ENCODE assay signal across 8 mouse cellular contexts in the genomic region with DNA sequence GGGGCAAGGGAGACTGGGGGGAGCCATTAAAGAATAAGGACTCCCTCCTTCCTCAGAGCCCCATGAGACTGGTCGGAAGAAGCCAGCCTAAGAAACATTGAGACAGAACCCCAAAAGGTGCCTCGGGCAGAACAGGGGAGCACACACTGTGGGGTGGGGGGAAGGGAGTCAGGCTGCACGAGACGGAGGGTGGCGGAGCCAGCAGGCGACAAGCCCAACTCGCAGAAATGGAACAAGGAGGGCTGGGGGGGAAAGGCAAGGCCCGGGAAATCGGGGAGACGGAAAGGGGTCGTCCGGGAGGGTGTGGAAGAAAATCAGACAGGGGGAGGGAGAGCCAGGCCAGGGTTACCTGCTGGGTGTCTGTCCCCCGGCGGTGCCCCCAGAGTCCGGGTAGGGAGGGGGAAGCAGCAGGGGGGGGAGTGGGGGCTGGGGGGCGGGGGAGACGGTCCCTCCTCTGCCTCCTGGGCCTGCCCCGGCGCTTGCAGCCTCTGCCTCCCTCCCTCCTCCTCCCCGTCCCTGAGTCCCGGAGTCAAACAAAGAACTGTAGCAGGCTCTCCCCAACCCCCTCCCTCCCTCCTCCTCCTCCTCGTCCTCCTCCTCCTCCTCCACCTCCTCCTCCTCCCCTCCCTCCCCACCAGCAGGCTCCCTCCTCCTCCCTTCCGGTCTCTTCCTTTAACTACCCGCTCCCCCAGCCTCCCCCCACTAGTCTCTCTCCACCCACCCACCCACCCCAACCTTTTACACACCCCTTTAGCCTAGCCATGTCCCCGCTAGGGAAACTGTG. TPM values are rescaled to one million over a fixed set of nuclear protein-coding genes. Genes with fewer than 3 reads are reported as not detected.
DNase-seq lines count a peak whose midpoint lies in the region; ATAC-seq and TF ChIP-seq lines count a peak whose summit lies in the region.

No protein-coding gene starts in this region.

- H3K9me3 ChIP-seq in E14TG2a.4 (ENCODE audit: low read length) = no peaks in the 10 kb centered on the region
- no peaks in the 10 kb centered on the region for H3K9me3 ChIP-seq in heart, embryonic 15.5 days (replicated peaks)
- no peaks in the 10 kb centered on the region for H3K9me3 ChIP-seq in midbrain, embryonic 10.5 days (replicated peaks)

- 0 out of 2 replicates have a peak, but pooled peaks cover 6% of the 10 kb centered on the region for H3K27me3 ChIP-seq in E14TG2a.4 (ENCODE audit: insufficient read depth, low read length)
- H3K27me3 ChIP-seq in heart, embryonic 15.5 days = peaks cover 1% of the 10 kb centered on the region
- peaks cover 9% of the 10 kb centered on the region for H3K27me3 ChIP-seq in midbrain, embryonic 10.5 days (ENCODE audit: low read depth, poor library complexity, severe bottlenecking)
- H3K27me3 ChIP-seq in thymus, adult 2 months (ENCODE audit: control insufficient read depth, insufficient read depth, low read length) = no peaks in the 10 kb centered on the region

- peaks cover 76% of the 10 kb centered on the region for H3K4me1 ChIP-seq in E14TG2a.4 (replicated peaks; ENCODE audit: low read depth, low read length)
- H3K4me1 ChIP-seq in heart, embryonic 15.5 days (replicated peaks) = peaks cover 78% of the 10 kb centered on the region
- peaks cover 99% of the 10 kb centered on the region for H3K4me1 ChIP-seq in midbrain, embryonic 10.5 days
- peaks cover 69% of the 10 kb centered on the region for H3K4me1 ChIP-seq in thymus, adult 2 months (replicated peaks; ENCODE audit: control insufficient read depth, insufficient read depth, low read length)

- DNase-seq in A20 (ENCODE audit: low read depth, low spot score) = peak; percentile 81
- peak; percentile 55 to 70 for DNase-seq in cerebellum, postnatal 36 days
- DNase-seq in kidney, postnatal 14 days = peak; percentile 82
- DNase-seq in midbrain, embryonic 10.5 days (ENCODE audit: low spot score) = peak; percentile 89
- DNase-seq in thymus, adult 2 months = peak; percentile 69
- DNase-seq in frontal cortex, postnatal 25 days (ENCODE audit: low spot score in 2 of 2) = no peak

- peak overlapping the region; percentile 95 for H3K27ac ChIP-seq in heart, embryonic 15.5 days
- H3K27ac ChIP-seq in midbrain, embryonic 10.5 days (replicated peaks) = peak overlapping the region; percentile 99
- peak overlapping the region; percentile 90 for H3K27ac ChIP-seq in thymus, adult 2 months (ENCODE audit: control insufficient read depth, insufficient read depth, low read length)

- peak; percentile 3; the same call in 1 of the 2 replicates for ATAC-seq in heart, embryonic 15.5 days (replicated peaks; ENCODE audit: insufficient number of reproducible peaks, insufficient read depth, low FRiP score, low read depth)

- H3K9ac ChIP-seq in heart, embryonic 15.5 days = peak overlapping the region; percentile 64

- 0% methylated on average over 21 of the region's 25 CpGs for WGBS in heart, embryonic 15.5 days
- 1% methylated on average over 20 of the region's 25 CpGs for WGBS in midbrain, embryonic 10.5 days
- WGBS in thymus, adult 2 months = under 1% methylated on average over 20 of the region's 25 CpGs

- no peak for TF ChIP-seq CTCF in E14TG2a.4 (conservative IDR thresholded peaks at IDR 0.05; ENCODE audit: low read length)
- TF ChIP-seq CTCF in thymus, adult 2 months (IDR thresholded peaks at IDR 0.05; ENCODE audit: borderline replicate concordance, control insufficient read depth, extremely low read depth, insufficient read depth, low read length, poor library complexity) = no peak

- H3K4me2 ChIP-seq in heart, embryonic 15.5 days = peak overlapping the region; percentile 93

- H3K36me3 ChIP-seq in E14TG2a.4 (ENCODE audit: insufficient read depth, low read length) = peaks cover 11% of the 10 kb centered on the region
- H3K36me3 ChIP-seq in heart, embryonic 15.5 days = peaks cover 7% of the 10 kb centered on the region; the same call in 1 of the 2 replicates
- peaks cover 15% of the 10 kb centered on the region for H3K36me3 ChIP-seq in midbrain, embryonic 10.5 days
- no peaks in the 10 kb centered on the region for H3K36me3 ChIP-seq in thymus, adult 2 months (ENCODE audit: control insufficient read depth, insufficient read depth, low read length)

- H3K4me3 ChIP-seq in E14TG2a.4 (replicated peaks; ENCODE audit: low read length) = peak overlapping the region; percentile 88
- H3K4me3 ChIP-seq in heart, embryonic 15.5 days = peak overlapping the region; percentile 61
- peak overlapping the region; percentile 93 for H3K4me3 ChIP-seq in midbrain, embryonic 10.5 days
- H3K4me3 ChIP-seq in thymus, adult 2 months (ENCODE audit: control insufficient read depth, insufficient read depth, low read length) = peak overlapping the region; percentile 89

- no peak for TF ChIP-seq POLR2A in thymus, adult 2 months (IDR thresholded peaks at IDR 0.05; ENCODE audit: control insufficient read depth, extremely low read depth, insufficient read depth, low read length, poor library complexity)

RNA-seq across cellular contexts. Expression of a gene that starts 2.4 kb away (rescaled TPM):
- 18.6 and 19.5 TPM in 2 replicates for polyA plus RNA-seq in heart, embryonic 15.5 days (2015; fragmentation: Nextera tagmentation; extraction: Ambion mirVana)
- polyA plus RNA-seq in midbrain, embryonic 10.5 days (2016; fragmentation: Nextera tagmentation; extraction: Ambion mirVana) = 31.8 and 37.1 TPM in 2 replicates
- polyA plus RNA-seq in thymus, adult 2 months (2012; rRNA removed) = 61.0 and 77.3 TPM in 2 replicates

RNA-seq across cellular contexts. Expression of a gene that starts 17.8 kb away (rescaled TPM):
- polyA plus RNA-seq in heart, embryonic 15.5 days (2015; fragmentation: Nextera tagmentation; extraction: Ambion mirVana) = 37.3 and 40.6 TPM in 2 replicates
- polyA plus RNA-seq in midbrain, embryonic 10.5 days (2016; fragmentation: Nextera tagmentation; extraction: Ambion mirVana) = 16.9 and 21.4 TPM in 2 replicates
- 7.3 and 9.3 TPM in 2 replicates for polyA plus RNA-seq in thymus, adult 2 months (2012; rRNA removed)

RNA-seq across cellular contexts. Expression of a gene that starts 20.4 kb away (rescaled TPM):
- polyA plus RNA-seq in heart, embryonic 15.5 days (2015; fragmentation: Nextera tagmentation; extraction: Ambion mirVana) = 20.6 and 24.0 TPM in 2 replicates
- 50.4 and 57.3 TPM in 2 replicates for polyA plus RNA-seq in midbrain, embryonic 10.5 days (2016; fragmentation: Nextera tagmentation; extraction: Ambion mirVana)
- polyA plus RNA-seq in thymus, adult 2 months (2012; rRNA removed) = 37.2 and 41.5 TPM in 2 replicates

RNA-seq across cellular contexts. Expression of a gene that starts 20.6 kb away (rescaled TPM):
- polyA plus RNA-seq in heart, embryonic 15.5 days (2015; fragmentation: Nextera tagmentation; extraction: Ambion mirVana) = 129 and 132 TPM in 2 replicates
- polyA plus RNA-seq in midbrain, embryonic 10.5 days (2016; fragmentation: Nextera tagmentation; extraction: Ambion mirVana) = 145 and 146 TPM in 2 replicates
- polyA plus RNA-seq in thymus, adult 2 months (2012; rRNA removed) = 139 and 170 TPM in 2 replicates

RNA-seq across cellular contexts. Expression of a gene that starts 46.7 kb away (rescaled TPM):
- 14.2 and 22.9 TPM in 2 replicates for polyA plus RNA-seq in heart, embryonic 15.5 days (2015; fragmentation: Nextera tagmentation; extraction: Ambion mirVana)
- 41.7 and 50.6 TPM in 2 replicates for polyA plus RNA-seq in midbrain, embryonic 10.5 days (2016; fragmentation: Nextera tagmentation; extraction: Ambion mirVana)
- polyA plus RNA-seq in thymus, adult 2 months (2012; rRNA removed) = 278 and 280 TPM in 2 replicates

Comparison
In these comparisons a context has a peak if more than half of its experiments do, and no peak if none do; other contexts are left out.
1. DNase-seq: peak in A20 (single experiment), cerebellum, postnatal 36 days (2 of 2), kidney, postnatal 14 days (single experiment), midbrain, embryonic 10.5 days (single experiment) and thymus, adult 2 months (single experiment); none in frontal cortex, postnatal 25 days (0 of 2).
2. Peak in every context shown above with its lines, with median percentiles within 50 percentile points of each other: H3K4me3 ChIP-seq and H3K27ac ChIP-seq.